Mouse (Mus musculus) T-helper 17 cell (primary cell): ENCODE data around the gene Cxcl5.

Experiments used
- in situ Hi-C, 2 experiments: fragments of 300-600 bp; cut with MboI, MseI; formaldehyde crosslinking; loops; 1 replicate in 1 of 2; 2 replicates in 1 of 2; pipeline ENCODE4 v1.15.1; 2025; ENCODE audit warnings: high pct_unique_total_duplicates in 2 of 2

The Cxcl5 gene

GRCm38 (mm10) chr5:90783697-90784096 lies 24.5 kb downstream of the Cxcl5 start:
- in situ Hi-C loops = loop anchor here in 1 of 2 experiments (5.0 kb wide), 1 partner anchor 131 kb away; no protein-coding TSS in a partner anchor

DNA sequence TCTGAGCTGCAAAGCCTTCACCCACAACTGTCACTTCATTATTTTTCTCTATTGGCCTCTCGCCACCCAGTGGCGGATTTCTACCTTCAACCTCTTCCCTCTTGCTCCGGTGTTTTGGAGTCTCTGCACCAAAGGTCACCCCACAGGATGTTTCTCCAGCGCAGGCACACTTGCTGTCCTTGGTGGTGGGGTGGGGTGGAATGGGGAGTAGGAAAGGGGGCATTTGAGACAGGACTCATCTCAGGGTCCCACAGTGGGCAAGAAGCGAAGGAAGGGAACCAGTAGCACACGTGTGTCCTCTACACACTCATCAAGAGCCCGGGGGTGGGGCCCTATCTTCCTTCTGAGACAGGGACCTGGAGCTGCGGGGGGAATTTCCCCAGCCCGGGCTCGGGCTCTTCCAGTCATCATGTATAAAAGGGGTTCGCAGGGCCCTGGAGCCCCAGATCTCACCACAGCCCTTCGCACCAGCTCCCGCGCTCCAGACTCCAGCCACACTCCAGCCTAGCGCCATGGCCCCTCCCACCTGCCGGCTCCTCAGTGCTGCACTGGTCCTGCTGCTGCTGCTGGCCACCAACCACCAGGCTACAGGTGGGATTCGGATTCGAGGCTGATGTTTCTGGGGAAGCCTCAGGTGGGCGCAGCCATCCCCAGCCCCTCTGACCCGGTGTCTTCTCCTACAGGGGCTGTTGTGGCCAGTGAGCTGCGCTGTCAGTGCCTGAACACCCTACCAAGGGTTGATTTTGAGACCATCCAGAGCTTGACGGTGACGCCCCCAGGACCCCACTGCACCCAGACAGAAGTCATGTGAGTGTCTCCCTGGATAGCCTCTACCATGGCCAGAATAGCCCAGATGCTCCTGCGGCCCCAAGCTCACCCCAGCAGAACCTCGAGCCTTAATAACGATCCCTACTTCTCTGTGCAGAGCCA lies 26.8 kb downstream of the Cxcl5 start, which contains the start of gene Cxcl3:
TSS of gene Cxcl3 (plus strand) at position 445 of the 930 bp plus-strand sequence.
- in situ Hi-C loops = loop anchor here in 1 of 2 experiments (5.0 kb wide), 1 partner anchor 129 kb away; no protein-coding TSS in a partner anchor

DNA sequence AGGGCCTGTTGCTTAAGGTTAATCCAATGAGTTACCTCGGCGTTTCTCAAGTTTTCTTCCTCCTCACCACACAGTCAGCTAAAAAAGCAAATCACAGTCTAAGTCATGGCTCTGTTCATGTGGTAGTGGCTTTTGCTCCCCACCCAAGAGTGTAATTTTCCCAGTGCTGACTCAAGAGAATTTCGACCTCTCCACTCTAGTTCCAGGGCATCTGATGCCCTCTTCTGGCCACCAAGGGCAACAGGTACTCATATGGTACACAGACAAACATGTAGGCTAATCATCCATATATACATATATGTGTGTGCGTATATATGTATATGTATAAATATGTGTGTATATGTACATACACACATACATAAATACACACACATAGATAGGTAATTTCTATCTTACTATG lies 29.0 kb downstream of the Cxcl5 start:
- in situ Hi-C loops = loop anchor here in 1 of 2 experiments (5.0 kb wide), 1 partner anchor 131 kb away; no protein-coding TSS in a partner anchor

GRCm38 (mm10) chr5:90789306-90790073 lies 30.3 kb downstream of the Cxcl5 start:
- in situ Hi-C loops = loop anchor here in 1 of 2 experiments (5.0 kb wide), 1 partner anchor 132 kb away; no protein-coding TSS in a partner anchor

- in situ Hi-C loops = no loop called here
Observed at GRCm38 (mm10) chr5:90790074-90790502, 30.9 kb downstream of the Cxcl5 start.

DNA sequence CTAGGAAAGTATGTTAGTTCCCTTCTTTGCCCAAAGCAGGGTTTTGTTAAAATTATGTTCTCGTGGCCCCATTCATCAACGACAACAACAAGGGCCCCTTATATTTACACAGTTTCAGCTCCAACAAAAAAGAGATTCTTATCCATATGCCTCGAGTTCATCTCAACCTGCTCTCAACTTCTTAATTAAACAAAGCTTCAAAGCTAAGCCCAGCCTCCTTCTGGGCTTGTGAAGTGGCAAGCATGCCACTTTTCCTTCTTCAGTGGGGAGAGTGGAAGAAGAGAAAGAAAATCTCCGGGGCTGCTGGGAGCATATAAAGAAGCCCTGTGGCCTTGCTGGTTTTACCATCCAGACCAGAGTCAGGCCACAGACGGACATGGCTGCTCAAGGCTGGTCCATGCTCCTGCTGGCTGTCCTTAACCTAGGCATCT lies 35.0 kb downstream of the Cxcl5 start, which contains the start of gene Cxcl15:
TSS of gene Cxcl15 (plus strand) at position 340 of the 431 bp plus-strand sequence.
- in situ Hi-C loops = no loop called here

DNA sequence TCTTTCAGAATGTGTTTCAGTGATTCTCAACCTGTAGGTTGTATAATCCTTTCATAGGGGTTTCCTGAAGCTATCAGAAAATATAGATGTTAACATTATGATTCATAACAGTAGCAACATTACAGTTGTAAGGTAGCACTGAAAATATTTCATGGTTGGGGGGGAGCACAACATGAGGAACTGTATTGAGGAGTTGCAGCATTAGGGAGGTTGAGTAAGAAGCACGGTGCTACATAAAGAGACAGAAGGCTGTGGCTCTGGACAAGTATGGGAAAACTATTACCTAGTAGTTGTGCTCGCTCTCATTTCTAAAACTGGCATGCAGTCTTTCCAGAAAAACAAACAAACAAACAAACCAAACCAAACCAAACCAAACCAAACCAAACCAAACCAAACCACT lies 36.2 kb downstream of the Cxcl5 start:
- in situ Hi-C loops = loop anchor here in 1 of 2 experiments (5.0 kb wide), 1 partner anchor 102 kb away; no protein-coding TSS in a partner anchor

DNA sequence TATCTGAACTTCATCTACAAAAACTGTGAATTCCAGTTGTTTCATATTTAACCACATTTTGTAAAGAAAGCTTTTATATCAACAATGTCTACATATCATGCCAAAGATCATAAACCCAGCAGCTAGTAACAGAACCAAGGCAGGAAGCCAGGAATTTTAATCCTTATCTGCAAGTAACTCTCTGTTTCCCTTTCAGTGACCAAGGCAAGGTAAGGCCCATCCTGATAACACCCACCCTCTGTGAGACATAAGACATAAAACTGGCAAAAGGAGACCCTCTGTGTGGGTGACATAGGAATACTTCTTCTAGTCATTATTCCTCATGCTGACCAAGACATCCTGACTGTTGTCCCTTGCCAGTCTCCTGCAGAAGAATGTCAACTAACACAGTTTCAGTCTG lies 45.4 kb downstream of the Cxcl5 start:
- in situ Hi-C loops = loop anchor here in 1 of 2 experiments (5.0 kb wide), 1 partner anchor 38 kb away; no protein-coding TSS in a partner anchor

- in situ Hi-C loops = no loop called here
Observed at GRCm38 (mm10) chr5:90806050-90806449, 46.9 kb downstream of the Cxcl5 start.

- in situ Hi-C loops = no loop called here
Observed at GRCm38 (mm10) chr5:90807176-90807950, 48.2 kb downstream of the Cxcl5 start.
